Mouse (Mus musculus): Measurements from ENCODE around the gene Ror1.

- TF ChIP-seq CTCF (IDR thresholded peaks at IDR 0.05; ENCODE audit: low read depth, low read length), result no peak
- TF ChIP-seq GATA1 (IDR thresholded peaks at IDR 0.05; ENCODE audit: borderline replicate concordance, low read length), result no peak
- no peak for TF ChIP-seq POLR2AphosphoS5 (IDR thresholded peaks at IDR 0.05; ENCODE audit: insufficient replicate concordance, low read depth, low read length)
These were observed 138.2 kb downstream of the Ror1 start for GRCm38 (mm10) chr4:100233770-100234169.
